Mouse (Mus musculus) heart, embryonic 12.5 days (tissue): ENCODE data around the gene Prss45. TPM values are rescaled to one million over a fixed set of nuclear protein-coding genes. Genes with fewer than 3 reads are reported as not detected.

Source experiments
- ATAC-seq: fragments of 200-750 bp; cut with Nextera tagmentation; 2 replicates; pipeline ENCODE4 v1.8.0; 2017; ENCODE audit warnings: moderate TSS enrichment, moderate library complexity; ENCODE audit not compliant: insufficient number of reproducible peaks, low FRiP score
- H3K27ac ChIP-seq: fragments of 300-500 bp; sonication (generic); 2 replicates; pipeline ENCODE4 v1.5.1; 2016; ENCODE audit warnings: mild to moderate bottlenecking, moderate library complexity; ENCODE audit not compliant: poor library complexity, severe bottlenecking
- H3K27me3 ChIP-seq: fragments of 300-500 bp; sonication (generic); replicated peaks from 2 replicates; pipeline ENCODE4 v1.6.1; 2016; ENCODE audit warnings: mild to moderate bottlenecking, moderate library complexity
- H3K36me3 ChIP-seq: fragments of 300-500 bp; sonication (generic); 2 replicates; pipeline ENCODE4 v1.6.1; 2016; ENCODE audit warnings: mild to moderate bottlenecking, moderate library complexity
- H3K4me1 ChIP-seq: fragments of 300-500 bp; sonication (generic); replicated peaks from 2 replicates; pipeline ENCODE4 v1.6.1; 2016; ENCODE audit warnings: mild to moderate bottlenecking
- H3K4me2 ChIP-seq: fragments of 300-500 bp; sonication (generic); 2 replicates; pipeline ENCODE4 v1.6.1; 2016; ENCODE audit warnings: mild to moderate bottlenecking, moderate library complexity
- H3K4me3 ChIP-seq: fragments of 300-500 bp; sonication (generic); 2 replicates; pipeline ENCODE4 v1.5.1; 2016; ENCODE audit warnings: mild to moderate bottlenecking
- H3K9ac ChIP-seq: fragments of 300-500 bp; sonication (generic); 2 replicates; pipeline ENCODE4 v1.6.1; 2016; ENCODE audit warnings: mild to moderate bottlenecking, moderate library complexity
- H3K9me3 ChIP-seq: fragments of 300-500 bp; sonication (generic); replicated peaks from 2 replicates; pipeline ENCODE4 v1.6.1; 2016; ENCODE audit warnings: mild to moderate bottlenecking, moderate library complexity
- WGBS: fragments of 180-500 bp; shearing (Covaris S2); methylation state at CpG from one replicate; pipeline ENCODE4 v1.1.7; 2016; 5-methylcytosine and 5-hydroxymethylcytosine counted together
- polyA plus RNA-seq: library from polyadenylated mRNA; unstranded; fragments of >200 nt; fragmentation: Nextera tagmentation; extraction: Ambion mirVana; gene quantifications from 2 replicates; pipeline ENCODE4 v1.2.1, GENCODE M21; 2016

Prss45 gene
- polyA plus RNA-seq, 1 experiment from 2014 or later: not detected

- no peak for ATAC-seq
- H3K9ac ChIP-seq: peak overlapping the region; percentile 67; the same call in 1 of the 2 replicates
- H3K4me2 ChIP-seq: peak overlapping the region; percentile 99
- no peak overlapping the region for H3K27ac ChIP-seq
- peaks cover 65% of the 10 kb centered on the region for H3K27me3 ChIP-seq
- WGBS: 72% methylated on average over 4 of the region's 4 CpGs
- peaks cover 26% of the 10 kb centered on the region for H3K4me1 ChIP-seq
- no peaks in the 10 kb centered on the region for H3K9me3 ChIP-seq
- peak overlapping the region; percentile 72; the same call in 1 of the 2 replicates for H3K4me3 ChIP-seq
- H3K36me3 ChIP-seq: no peaks in the 10 kb centered on the region
These were observed 46.4 kb downstream of the Prss45 start for GRCm38 (mm10) chr9:110880772-110881171.

DNA sequence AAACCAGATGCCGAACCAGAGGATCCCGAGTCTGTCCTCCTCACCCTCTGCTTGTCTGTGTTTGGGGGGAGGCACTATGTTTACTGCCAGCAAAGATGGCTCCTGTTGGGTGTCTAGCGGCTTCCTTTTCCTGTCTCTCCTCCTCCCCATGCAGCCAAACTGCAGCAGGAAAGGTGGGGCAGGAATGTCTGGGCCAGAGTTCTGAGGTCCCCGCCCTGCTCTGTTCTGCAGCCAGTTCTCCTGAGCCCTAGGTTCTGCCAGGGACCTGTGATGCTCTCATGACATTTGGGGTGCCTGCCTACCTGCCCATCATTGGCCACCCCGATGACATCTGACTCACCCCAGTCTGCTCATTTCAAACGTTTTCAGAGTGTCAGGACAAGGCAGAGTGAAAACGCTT is 47.6 kb downstream of the Prss45 start:
- no peak overlapping the region for H3K4me2 ChIP-seq
- peaks cover 26% of the 10 kb centered on the region for H3K4me1 ChIP-seq
- H3K9me3 ChIP-seq: no peaks in the 10 kb centered on the region
- peaks cover 66% of the 10 kb centered on the region for H3K27me3 ChIP-seq
- no peak for ATAC-seq
- H3K9ac ChIP-seq: no peak overlapping the region
- 65% methylated on average over 7 of the region's 7 CpGs for WGBS
- H3K36me3 ChIP-seq: no peaks in the 10 kb centered on the region
- no peak overlapping the region for H3K4me3 ChIP-seq
- H3K27ac ChIP-seq: no peak overlapping the region

GRCm38 (mm10) chr9:110887388-110888303 is 53.3 kb downstream of the Prss45 start:
- H3K4me3 ChIP-seq: no peak overlapping the region
- no peak overlapping the region for H3K9ac ChIP-seq
- no peak overlapping the region for H3K27ac ChIP-seq
- H3K9me3 ChIP-seq: no peaks in the 10 kb centered on the region
- peaks cover 16% of the 10 kb centered on the region for H3K4me1 ChIP-seq
- no peaks in the 10 kb centered on the region for H3K36me3 ChIP-seq
- peaks cover 42% of the 10 kb centered on the region for H3K27me3 ChIP-seq
- 55% methylated on average over 9 of the region's 9 CpGs for WGBS
- H3K4me2 ChIP-seq: no peak overlapping the region
- ATAC-seq: no peak

DNA sequence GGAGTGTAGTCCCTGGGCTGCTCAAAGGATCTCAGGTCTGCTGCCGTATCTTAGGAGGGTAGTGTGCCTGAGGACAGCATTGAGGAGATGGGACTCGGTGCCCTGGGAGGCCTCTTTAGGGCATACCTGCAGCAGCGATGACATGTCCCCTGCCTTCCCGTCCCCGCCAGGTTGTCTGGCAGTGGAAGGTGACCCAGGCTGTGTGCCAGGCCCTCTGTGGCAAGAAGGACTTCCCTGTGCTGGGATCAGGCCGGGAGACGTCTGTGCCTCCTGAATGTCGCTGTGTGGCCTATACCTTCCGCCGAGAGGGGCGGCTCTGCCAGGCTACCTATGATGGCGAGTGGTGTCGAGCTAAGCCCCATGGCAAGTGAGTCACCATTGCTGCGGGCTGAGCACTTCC is 54.5 kb downstream of the Prss45 start:
- WGBS: 88% methylated on average over 14 of the region's 14 CpGs
- no peak overlapping the region for H3K4me2 ChIP-seq
- no peak overlapping the region for H3K9ac ChIP-seq
- H3K4me3 ChIP-seq: no peak overlapping the region
- no peak for ATAC-seq
- no peaks in the 10 kb centered on the region for H3K36me3 ChIP-seq
- H3K27me3 ChIP-seq: peaks cover 43% of the 10 kb centered on the region
- H3K9me3 ChIP-seq: no peaks in the 10 kb centered on the region
- H3K4me1 ChIP-seq: peaks cover 16% of the 10 kb centered on the region
- no peak overlapping the region for H3K27ac ChIP-seq

GRCm38 (mm10) chr9:110890026-110890783 is 55.8 kb downstream of the Prss45 start:
- 14% methylated on average over 21 of the region's 21 CpGs for WGBS
- Histone ChIP-seq H3K4me2 (no peak overlapping the region), H3K4me3 (no peak overlapping the region), H3K9me3 (no peaks in the 10 kb centered on the region), H3K27me3 (peaks cover 43% of the 10 kb centered on the region), H3K9ac (no peak overlapping the region), H3K36me3 (no peaks in the 10 kb centered on the region), H3K27ac (no peak overlapping the region), H3K4me1 (peaks cover 16% of the 10 kb centered on the region)
- ATAC-seq: no peak

Other genes starting within 250 kb of the Prss45 start
- gene Nradd, start 210.1 kb upstream of the Prss45 start, polyA plus RNA-seq: 22.9 and 26.0 TPM in 2 replicates
- gene Nbeal2, start 180.4 kb upstream of the Prss45 start, polyA plus RNA-seq: 1.9 and 2.4 TPM in 2 replicates
- 120 and 123 TPM in 2 replicates for gene Ccdc12, start 178.1 kb upstream of the Prss45 start, polyA plus RNA-seq
- 3,437 and 3,612 TPM in 2 replicates for gene Myl3, start 92.7 kb upstream of the Prss45 start, polyA plus RNA-seq
- gene Pth1r, start 87.4 kb upstream of the Prss45 start, polyA plus RNA-seq: 45.8 and 46.1 TPM in 2 replicates
- 0.14 TPM in 1 of 2 replicates, not detected in the other for gene Prss42, start 36.4 kb upstream of the Prss45 start, polyA plus RNA-seq
- gene Prss44, start 20.6 kb upstream of the Prss45 start, polyA plus RNA-seq: not detected in 2 replicates
- not detected in 2 replicates for gene Prss43, start 7.9 kb upstream of the Prss45 start, polyA plus RNA-seq
- not detected in 2 replicates for gene Prss46, start 9.9 kb downstream of the Prss45 start, polyA plus RNA-seq
- gene Prss50, start 23.4 kb downstream of the Prss45 start, polyA plus RNA-seq: 0.97 TPM in 1 of 2 replicates, not detected in the other
- 1.3 and 1.4 TPM in 2 replicates for gene Als2cl, start 45.3 kb downstream of the Prss45 start, polyA plus RNA-seq
- gene Tmie, start 45.5 kb downstream of the Prss45 start, polyA plus RNA-seq: 0.06 and 0.65 TPM in 2 replicates
- not detected in 2 replicates for gene Fam240a, start 82.3 kb downstream of the Prss45 start, polyA plus RNA-seq
- gene Tdgf1, start 111.6 kb downstream of the Prss45 start, polyA plus RNA-seq: not detected in 2 replicates
- gene Lrrc2, start 117.0 kb downstream of the Prss45 start, polyA plus RNA-seq: 1.3 and 1.5 TPM in 2 replicates
- 0.09 TPM in 1 of 2 replicates, not detected in the other for gene Rtp3, start 156.0 kb downstream of the Prss45 start, polyA plus RNA-seq
- 0.72 and 1.3 TPM in 2 replicates for gene Ltf, start 184.7 kb downstream of the Prss45 start, polyA plus RNA-seq
- gene Ccrl2, start 222.9 kb downstream of the Prss45 start, polyA plus RNA-seq: 3.9 and 4.4 TPM in 2 replicates